Mouse (Mus musculus) R1 (cell line): ENCODE measurements around the gene Zfp811.

Source experiments
- DNase-seq: peaks from one replicate; pipeline ENCODE4 v3.0.0-alpha.2; 2018; ENCODE audit warnings: low read depth, low spot score

Zfp811 gene

GRCm38 (mm10) chr17:32753634-32754033 lies 56.1 kb downstream of the Zfp811 start:
- DNase-seq = peak; percentile 87

- no peak for DNase-seq
These were observed 56.8 kb downstream of the Zfp811 start for GRCm38 (mm10) chr17:32752813-32753360.

GRCm38 (mm10) chr17:32750611-32751010 lies 59.1 kb downstream of the Zfp811 start:
- DNase-seq = peak; percentile 90
